Mouse (Mus musculus): ENCODE data around the gene Dnah5. TPM values are rescaled to one million over a fixed set of nuclear protein-coding genes. Genes with fewer than 3 reads are reported as not detected.

The Dnah5 gene
- polyA plus RNA-seq, 1 experiment from 2014 or later, result 0.23 TPM

DNA sequence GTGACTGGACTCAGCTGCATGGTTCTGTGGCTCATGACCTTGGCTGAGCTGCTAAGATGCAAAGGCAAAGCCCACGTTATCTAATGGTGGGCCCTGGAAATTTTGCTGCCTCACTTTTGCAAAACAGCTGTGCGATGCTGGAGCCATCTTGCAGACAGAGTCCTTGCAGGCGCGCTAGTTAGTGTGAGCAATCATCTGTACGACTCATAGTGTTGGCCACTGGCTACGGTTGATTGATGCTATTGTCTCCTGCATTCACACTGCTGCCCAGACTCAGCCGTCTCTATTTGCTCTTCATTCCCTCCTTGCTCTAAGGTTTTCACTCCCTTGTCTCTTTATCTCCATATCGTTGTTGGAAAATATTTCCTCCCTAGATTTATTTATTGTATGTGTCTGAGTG is 12.8 kb downstream of the Dnah5 start:
- Histone ChIP-seq H3K4me3 (ENCODE audit: low read depth, low read length) (no peak overlapping the region), H3K27ac (ENCODE audit: low read depth, low read length) (no peak overlapping the region), H3K9ac (ENCODE audit: low read length) (no peak overlapping the region), H3K27me3 (replicated peaks; ENCODE audit: control insufficient read depth, insufficient read depth, low read length) (no peaks in the 10 kb centered on the region), H3K36me3 (ENCODE audit: control insufficient read depth, insufficient read depth, low read length) (no peaks in the 10 kb centered on the region), H3K9me3 (replicated peaks; ENCODE audit: control insufficient read depth, low read length) (no peaks in the 10 kb centered on the region), H3K4me2 (ENCODE audit: low read length) (no peak overlapping the region), H3K4me1 (ENCODE audit: control insufficient read depth, insufficient read depth, low read length) (no peaks in the 10 kb centered on the region)
- no peak for DNase-seq (ENCODE audit: low spot score)
- ATAC-seq, result no peak
- WGBS, result 40% methylated on average over 8 of the region's 8 CpGs

- Histone ChIP-seq H3K27ac (ENCODE audit: low read depth, low read length) (no peak overlapping the region), H3K36me3 (ENCODE audit: control insufficient read depth, insufficient read depth, low read length) (no peaks in the 10 kb centered on the region), H3K27me3 (replicated peaks; ENCODE audit: control insufficient read depth, insufficient read depth, low read length) (no peaks in the 10 kb centered on the region), H3K9ac (ENCODE audit: low read length) (no peak overlapping the region), H3K4me3 (ENCODE audit: low read depth, low read length) (no peak overlapping the region), H3K4me2 (ENCODE audit: low read length) (no peak overlapping the region), H3K9me3 (replicated peaks; ENCODE audit: control insufficient read depth, low read length) (no peaks in the 10 kb centered on the region), H3K4me1 (ENCODE audit: control insufficient read depth, insufficient read depth, low read length) (no peaks in the 10 kb centered on the region)
- ATAC-seq (no peak), DNase-seq (ENCODE audit: low spot score) (no peak)
- 66% methylated on average over 3 of the region's 3 CpGs for WGBS
Observed at GRCm38 (mm10) chr15:28227316-28227715, 23.8 kb downstream of the Dnah5 start.

GRCm38 (mm10) chr15:28260250-28260649 is 56.7 kb downstream of the Dnah5 start:
- WGBS, result 86% methylated on average over 1 of the region's 1 CpGs
- H3K9me3 ChIP-seq (replicated peaks; ENCODE audit: control insufficient read depth, low read length), result no peaks in the 10 kb centered on the region; the same call in 1 of the 2 replicates
- no peak overlapping the region for H3K27ac ChIP-seq (ENCODE audit: low read depth, low read length)
- no peak overlapping the region for H3K9ac ChIP-seq (ENCODE audit: low read length)
- ATAC-seq (no peak), DNase-seq (ENCODE audit: low spot score) (no peak)
- H3K4me1 ChIP-seq (ENCODE audit: control insufficient read depth, insufficient read depth, low read length), result no peaks in the 10 kb centered on the region
- H3K4me3 ChIP-seq (ENCODE audit: low read depth, low read length), result no peak overlapping the region
- no peak overlapping the region for H3K4me2 ChIP-seq (ENCODE audit: low read length)
- H3K27me3 ChIP-seq (replicated peaks; ENCODE audit: control insufficient read depth, insufficient read depth, low read length), result no peaks in the 10 kb centered on the region
- no peaks in the 10 kb centered on the region for H3K36me3 ChIP-seq (ENCODE audit: control insufficient read depth, insufficient read depth, low read length)

GRCm38 (mm10) chr15:28299438-28299837 is 95.9 kb downstream of the Dnah5 start:
- Histone ChIP-seq H3K4me3 (ENCODE audit: low read depth, low read length) (no peak overlapping the region), H3K27me3 (replicated peaks; ENCODE audit: control insufficient read depth, insufficient read depth, low read length) (no peaks in the 10 kb centered on the region), H3K9me3 (replicated peaks; ENCODE audit: control insufficient read depth, low read length) (no peaks in the 10 kb centered on the region), H3K36me3 (ENCODE audit: control insufficient read depth, insufficient read depth, low read length) (no peaks in the 10 kb centered on the region), H3K27ac (ENCODE audit: low read depth, low read length) (no peak overlapping the region), H3K4me1 (ENCODE audit: control insufficient read depth, insufficient read depth, low read length) (no peaks in the 10 kb centered on the region), H3K9ac (ENCODE audit: low read length) (no peak overlapping the region), H3K4me2 (ENCODE audit: low read length) (no peak overlapping the region)
- DNase-seq (ENCODE audit: low spot score), result no peak
- no peak for ATAC-seq
- 93% methylated on average over 4 of the region's 4 CpGs for WGBS

DNA sequence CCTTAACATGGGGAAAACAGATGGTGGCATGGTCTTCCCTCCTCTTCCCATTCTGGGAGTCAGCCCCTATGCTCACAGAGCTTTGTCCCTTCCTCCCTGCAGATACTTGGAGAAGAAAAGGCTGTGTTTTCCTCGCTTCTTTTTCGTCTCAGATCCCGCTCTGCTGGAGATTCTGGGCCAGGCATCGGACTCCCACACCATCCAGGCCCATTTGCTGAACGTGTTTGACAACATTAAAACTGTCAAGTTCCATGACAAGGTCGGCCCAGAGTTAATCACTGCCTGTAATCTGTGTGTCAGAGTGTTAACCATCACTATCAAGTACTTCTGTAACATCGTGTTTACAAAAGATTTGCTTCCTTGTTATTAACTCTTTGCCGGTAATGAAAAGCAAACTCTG is 103.6 kb downstream of the Dnah5 start:
- H3K27ac ChIP-seq (ENCODE audit: low read depth, low read length), result no peak overlapping the region
- no peak overlapping the region for H3K4me2 ChIP-seq (ENCODE audit: low read length)
- no peak for ATAC-seq
- H3K36me3 ChIP-seq (ENCODE audit: control insufficient read depth, insufficient read depth, low read length), result no peaks in the 10 kb centered on the region
- H3K4me3 ChIP-seq (ENCODE audit: low read depth, low read length), result no peak overlapping the region
- DNase-seq (ENCODE audit: low spot score), result no peak
- no peaks in the 10 kb centered on the region for H3K27me3 ChIP-seq (replicated peaks; ENCODE audit: control insufficient read depth, insufficient read depth, low read length)
- H3K4me1 ChIP-seq (ENCODE audit: control insufficient read depth, insufficient read depth, low read length), result no peaks in the 10 kb centered on the region
- WGBS, result 74% methylated on average over 8 of the region's 8 CpGs
- no peak overlapping the region for H3K9ac ChIP-seq (ENCODE audit: low read length)
- H3K9me3 ChIP-seq (replicated peaks; ENCODE audit: control insufficient read depth, low read length), result no peaks in the 10 kb centered on the region

DNA sequence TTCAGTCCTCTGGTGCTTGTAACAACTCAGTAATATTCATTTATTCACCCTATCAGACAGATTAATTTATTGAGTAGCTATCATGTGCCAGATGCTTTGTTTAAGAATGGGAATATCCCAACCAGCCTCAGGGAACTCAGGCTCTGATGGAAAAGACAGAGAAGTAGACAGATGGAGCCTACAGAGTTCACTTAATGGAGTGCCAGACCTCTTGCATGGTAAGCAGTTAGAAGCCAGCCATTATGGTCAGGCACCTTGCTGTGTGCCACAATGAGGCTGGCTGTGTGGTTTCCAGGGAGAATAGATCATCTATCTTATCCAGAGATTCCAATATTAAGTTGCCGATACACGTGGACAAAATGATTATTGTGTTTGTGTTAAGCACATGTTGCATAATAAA is 104.3 kb downstream of the Dnah5 start:
- no peak overlapping the region for H3K9ac ChIP-seq (ENCODE audit: low read length)
- no peak for DNase-seq (ENCODE audit: low spot score)
- no peaks in the 10 kb centered on the region for H3K27me3 ChIP-seq (replicated peaks; ENCODE audit: control insufficient read depth, insufficient read depth, low read length)
- 71% methylated on average over 2 of the region's 2 CpGs for WGBS
- no peak for ATAC-seq
- no peaks in the 10 kb centered on the region for H3K9me3 ChIP-seq (replicated peaks; ENCODE audit: control insufficient read depth, low read length)
- no peak overlapping the region for H3K4me2 ChIP-seq (ENCODE audit: low read length)
- no peak overlapping the region for H3K4me3 ChIP-seq (ENCODE audit: low read depth, low read length)
- no peak overlapping the region for H3K27ac ChIP-seq (ENCODE audit: low read depth, low read length)
- H3K36me3 ChIP-seq (ENCODE audit: control insufficient read depth, insufficient read depth, low read length), result no peaks in the 10 kb centered on the region
- no peaks in the 10 kb centered on the region for H3K4me1 ChIP-seq (ENCODE audit: control insufficient read depth, insufficient read depth, low read length)

DNA sequence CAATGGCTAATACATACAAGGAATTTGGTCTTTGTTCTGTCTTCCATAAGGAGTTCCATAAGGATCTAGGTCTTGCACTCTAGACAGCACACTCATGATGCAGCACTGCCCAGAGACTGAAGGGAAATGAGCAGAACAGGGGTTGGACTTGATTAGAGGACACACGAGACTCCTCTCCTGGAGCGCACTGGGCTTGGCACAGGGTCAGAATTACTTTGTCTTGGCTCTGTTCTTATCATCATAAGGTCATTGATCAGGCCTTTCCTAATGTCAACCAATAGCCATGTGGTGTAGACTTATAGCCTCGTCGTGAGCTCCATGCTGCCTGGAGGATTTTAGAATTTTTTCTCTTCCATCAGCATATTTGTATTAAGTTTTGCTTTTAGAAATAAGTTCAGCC is 107.0 kb downstream of the Dnah5 start:
- H3K9me3 ChIP-seq (replicated peaks; ENCODE audit: control insufficient read depth, low read length), result no peaks in the 10 kb centered on the region
- H3K4me2 ChIP-seq (ENCODE audit: low read length), result no peak overlapping the region
- no peak for ATAC-seq
- no peak overlapping the region for H3K4me3 ChIP-seq (ENCODE audit: low read depth, low read length)
- H3K27ac ChIP-seq (ENCODE audit: low read depth, low read length), result no peak overlapping the region
- H3K4me1 ChIP-seq (ENCODE audit: control insufficient read depth, insufficient read depth, low read length), result no peaks in the 10 kb centered on the region
- 91% methylated on average over 4 of the region's 4 CpGs for WGBS
- no peak overlapping the region for H3K9ac ChIP-seq (ENCODE audit: low read length)
- no peaks in the 10 kb centered on the region for H3K36me3 ChIP-seq (ENCODE audit: control insufficient read depth, insufficient read depth, low read length)
- H3K27me3 ChIP-seq (replicated peaks; ENCODE audit: control insufficient read depth, insufficient read depth, low read length), result no peaks in the 10 kb centered on the region
- no peak for DNase-seq (ENCODE audit: low spot score)

DNA sequence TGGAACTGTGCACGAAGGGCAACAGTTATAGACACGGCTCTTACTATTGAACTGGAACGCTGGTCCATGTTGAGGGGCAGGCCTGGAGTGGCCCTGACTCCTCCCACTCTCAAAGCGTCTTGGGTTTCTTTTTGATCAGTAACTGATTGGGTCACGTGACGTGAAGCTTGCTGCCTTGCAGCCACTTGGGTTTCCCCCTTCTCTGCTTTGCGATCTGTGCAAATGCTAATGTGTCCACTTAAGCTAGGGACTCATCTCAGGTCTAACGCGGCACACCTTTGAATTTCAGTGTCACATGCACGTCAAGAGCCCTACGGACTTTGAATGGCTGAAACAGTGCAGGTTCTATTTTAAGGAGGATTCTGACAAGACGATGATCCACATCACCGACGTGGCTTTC is 109.9 kb downstream of the Dnah5 start:
- Histone ChIP-seq H3K4me2 (ENCODE audit: low read length) (no peak overlapping the region), H3K4me3 (ENCODE audit: low read depth, low read length) (no peak overlapping the region), H3K27me3 (replicated peaks; ENCODE audit: control insufficient read depth, insufficient read depth, low read length) (no peaks in the 10 kb centered on the region), H3K9ac (ENCODE audit: low read length) (no peak overlapping the region), H3K4me1 (ENCODE audit: control insufficient read depth, insufficient read depth, low read length) (no peaks in the 10 kb centered on the region), H3K9me3 (replicated peaks; ENCODE audit: control insufficient read depth, low read length) (no peaks in the 10 kb centered on the region), H3K27ac (ENCODE audit: low read depth, low read length) (no peak overlapping the region), H3K36me3 (ENCODE audit: control insufficient read depth, insufficient read depth, low read length) (no peaks in the 10 kb centered on the region)
- ATAC-seq (no peak), DNase-seq (ENCODE audit: low spot score) (no peak)
- 72% methylated on average over 14 of the region's 14 CpGs for WGBS

DNA sequence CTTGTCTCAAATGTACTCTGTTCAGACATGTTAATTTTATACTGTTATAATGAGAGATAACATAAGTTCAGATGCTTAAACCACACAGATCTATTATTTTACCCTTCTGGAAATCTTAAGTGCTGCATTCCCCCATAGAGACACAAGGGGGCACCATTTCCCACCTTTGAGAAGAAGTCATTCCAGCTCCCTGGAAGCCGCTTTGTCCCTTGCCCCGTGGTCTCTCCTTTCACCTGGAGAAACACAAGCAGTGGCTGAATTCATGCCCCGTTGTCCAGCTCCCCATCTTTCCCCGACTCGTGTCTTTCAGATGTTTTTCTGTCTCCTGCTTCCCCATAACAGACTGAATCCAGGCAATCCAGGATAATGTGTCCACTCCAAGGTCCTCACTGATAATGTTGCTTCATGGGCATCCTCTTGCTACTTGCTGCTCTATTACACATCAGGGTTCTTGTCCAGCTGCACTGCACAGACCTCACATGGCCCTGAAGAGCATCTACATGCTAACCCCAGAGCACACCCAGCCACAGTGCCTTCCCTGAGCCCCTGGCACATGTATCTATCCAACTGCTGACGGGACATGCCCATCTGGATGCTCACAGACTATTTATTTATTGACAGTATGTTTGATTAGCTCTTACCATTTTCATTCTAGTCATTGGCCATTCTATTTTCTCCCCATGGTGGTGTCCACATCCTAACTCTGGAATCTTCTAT is 112.4 kb downstream of the Dnah5 start:
- Histone ChIP-seq H3K4me2 (ENCODE audit: low read length) (no peak overlapping the region), H3K4me1 (ENCODE audit: control insufficient read depth, insufficient read depth, low read length) (no peaks in the 10 kb centered on the region), H3K9me3 (replicated peaks; ENCODE audit: control insufficient read depth, low read length) (no peaks in the 10 kb centered on the region), H3K4me3 (ENCODE audit: low read depth, low read length) (no peak overlapping the region), H3K9ac (ENCODE audit: low read length) (no peak overlapping the region), H3K36me3 (ENCODE audit: control insufficient read depth, insufficient read depth, low read length) (no peaks in the 10 kb centered on the region), H3K27me3 (replicated peaks; ENCODE audit: control insufficient read depth, insufficient read depth, low read length) (no peaks in the 10 kb centered on the region), H3K27ac (ENCODE audit: low read depth, low read length) (no peak overlapping the region)
- 25% methylated on average over 6 of the region's 6 CpGs for WGBS
- ATAC-seq (peak; percentile 56), DNase-seq (ENCODE audit: low spot score) (peak; percentile 75)
